Mouse (Mus musculus): ENCODE results near the gene Ssh3.

GRCm38 (mm10) chr19:4264171-4264780 is 4.7 kb downstream of the Ssh3 start:
- TF ChIP-seq POLR2A (IDR thresholded peaks at IDR 0.05; ENCODE audit: borderline replicate concordance, extremely low read depth, low read depth, low read length): no peak
- TF ChIP-seq CTCF (IDR thresholded peaks at IDR 0.05; ENCODE audit: insufficient read depth, low read length): no peak
